Mouse (Mus musculus) kidney, embryonic 14.5 days (tissue): ENCODE results near the gene Nup188. TPM values are rescaled to one million over a fixed set of nuclear protein-coding genes. Genes with fewer than 3 reads are reported as not detected.
A peak's percentile ranks its signal among the peaks of the same experiment; 100 is the strongest.

Source experiments
- ATAC-seq: fragments of 200-750 bp; cut with Nextera tagmentation; 2 replicates; pipeline ENCODE4 v1.8.0; 2017; ENCODE audit warnings: moderate number of reproducible peaks, mild to moderate bottlenecking, moderate TSS enrichment, moderate library complexity; ENCODE audit not compliant: low FRiP score, low TSS enrichment
- H3K27ac ChIP-seq: fragments of 300-500 bp; sonication (generic); 2 replicates; pipeline ENCODE4 v1.5.1; 2014; ENCODE audit warnings: low read depth, mild to moderate bottlenecking, low read length, moderate library complexity, mixed read lengths
- H3K27me3 ChIP-seq: fragments of 300-500 bp; sonication (generic); 2 replicates; pipeline ENCODE4 v1.6.1; 2014; ENCODE audit warnings: mild to moderate bottlenecking, low read length; ENCODE audit not compliant: control insufficient read depth, insufficient read depth
- H3K36me3 ChIP-seq: fragments of 300-500 bp; sonication (generic); 2 replicates; pipeline ENCODE4 v1.6.1; 2014; ENCODE audit warnings: low read length, mixed read lengths; ENCODE audit not compliant: control insufficient read depth, insufficient read depth
- H3K4me1 ChIP-seq: fragments of 300-500 bp; sonication (generic); 2 replicates; pipeline ENCODE4 v1.6.1; 2014; ENCODE audit warnings: low read length, mixed read lengths; ENCODE audit not compliant: control insufficient read depth, insufficient read depth
- H3K4me2 ChIP-seq: fragments of 300-500 bp; sonication (generic); replicated peaks from 2 replicates; pipeline ENCODE4 v1.6.1; 2014; ENCODE audit warnings: low read depth, mild to moderate bottlenecking, low read length
- H3K4me3 ChIP-seq: fragments of 300-500 bp; sonication (generic); 2 replicates; pipeline ENCODE4 v1.5.1; 2014; ENCODE audit warnings: mild to moderate bottlenecking, low read length
- H3K9ac ChIP-seq: fragments of 300-500 bp; sonication (generic); 2 replicates; pipeline ENCODE4 v1.6.1; 2014; ENCODE audit warnings: low read depth, mild to moderate bottlenecking, low read length, moderate library complexity
- H3K9me3 ChIP-seq: fragments of 300-500 bp; sonication (generic); 2 replicates; pipeline ENCODE4 v1.6.1; 2016; ENCODE audit warnings: low read length; ENCODE audit not compliant: control insufficient read depth
- WGBS: fragments of 180-500 bp; shearing (Covaris S2); extraction: QIAGEN DNeasy Blood & Tissue Kit; methylation state at CpG from one replicate; pipeline ENCODE4 v1.1.7; 2014; 5-methylcytosine and 5-hydroxymethylcytosine counted together
- polyA plus RNA-seq: library from polyadenylated mRNA; unstranded; fragments of >200 nt; fragmentation: Nextera tagmentation; extraction: Ambion mirVana; gene quantifications from 2 replicates; pipeline ENCODE4 v1.2.1, GENCODE M21; 2014

Nup188 gene
- polyA plus RNA-seq, 1 experiment from 2014 or later, result 54.4 TPM

- Histone ChIP-seq H3K27me3 (no peaks in the 10 kb centered on the region), H3K9ac (no peak overlapping the region), H3K36me3 (peaks cover 71% of the 10 kb centered on the region), H3K4me2 (no peak overlapping the region), H3K9me3 (no peaks in the 10 kb centered on the region), H3K4me3 (no peak overlapping the region), H3K4me1 (no peaks in the 10 kb centered on the region), H3K27ac (no peak overlapping the region)
- 89% methylated on average over 6 of the region's 6 CpGs for WGBS
- ATAC-seq, result no peak
Measured at GRCm38 (mm10) chr2:30349196-30349595, 63.0 kb downstream of the Nup188 start.

GRCm38 (mm10) chr2:30351149-30351548 lies 65.0 kb downstream of the Nup188 start:
- ATAC-seq, result no peak

GRCm38 (mm10) chr2:30355861-30356260 lies 69.7 kb downstream of the Nup188 start:
- Histone ChIP-seq H3K4me3 (no peak overlapping the region), H3K9ac (no peak overlapping the region), H3K36me3 (peaks cover 16% of the 10 kb centered on the region), H3K4me1 (peaks cover 20% of the 10 kb centered on the region), H3K27ac (no peak overlapping the region), H3K4me2 (no peak overlapping the region), H3K9me3 (no peaks in the 10 kb centered on the region), H3K27me3 (no peaks in the 10 kb centered on the region)
- no peak for ATAC-seq
- 69% methylated on average over 4 of the region's 4 CpGs for WGBS

More at GRCm38 (mm10) chr2:30351149-30351548, 65.0 kb downstream of the Nup188 start:
- Histone ChIP-seq H3K27ac (no peak overlapping the region), H3K9ac (no peak overlapping the region), H3K4me3 (no peak overlapping the region), H3K4me2 (no peak overlapping the region), H3K4me1 (no peaks in the 10 kb centered on the region), H3K36me3 (peaks cover 55% of the 10 kb centered on the region), H3K9me3 (no peaks in the 10 kb centered on the region), H3K27me3 (no peaks in the 10 kb centered on the region)
- 86% methylated on average over 2 of the region's 2 CpGs for WGBS

GRCm38 (mm10) chr2:30356266-30356665 lies 70.1 kb downstream of the Nup188 start:
- no peak overlapping the region for H3K4me2 ChIP-seq
- peaks cover 20% of the 10 kb centered on the region for H3K4me1 ChIP-seq
- 57% methylated on average over 4 of the region's 4 CpGs for WGBS
- no peaks in the 10 kb centered on the region for H3K27me3 ChIP-seq
- H3K9ac ChIP-seq, result no peak overlapping the region
- no peak for ATAC-seq
- peaks cover 16% of the 10 kb centered on the region for H3K36me3 ChIP-seq
- no peaks in the 10 kb centered on the region for H3K9me3 ChIP-seq
- H3K4me3 ChIP-seq, result no peak overlapping the region
- no peak overlapping the region for H3K27ac ChIP-seq

GRCm38 (mm10) chr2:30356906-30357305 lies 70.7 kb downstream of the Nup188 start:
- H3K36me3 ChIP-seq, result peaks cover 16% of the 10 kb centered on the region
- no peak overlapping the region for H3K9ac ChIP-seq
- 70% methylated on average over 9 of the region's 9 CpGs for WGBS
- H3K9me3 ChIP-seq, result no peaks in the 10 kb centered on the region
- ATAC-seq, result no peak
- peaks cover 20% of the 10 kb centered on the region for H3K4me1 ChIP-seq
- H3K27me3 ChIP-seq, result no peaks in the 10 kb centered on the region
- no peak overlapping the region for H3K27ac ChIP-seq
- H3K4me2 ChIP-seq, result no peak overlapping the region
- H3K4me3 ChIP-seq, result no peak overlapping the region

GRCm38 (mm10) chr2:30357552-30358510 lies 71.6 kb downstream of the Nup188 start:
- ATAC-seq, result 0 out of 2 replicates have a peak, but pooled peaks have one; percentile 16
- peak overlapping the region; percentile 84 for H3K4me3 ChIP-seq
- peaks cover 14% of the 10 kb centered on the region for H3K36me3 ChIP-seq
- H3K9me3 ChIP-seq, result no peaks in the 10 kb centered on the region
- H3K27ac ChIP-seq, result peak overlapping the region; percentile 73; the same call in 1 of the 2 replicates
- 38% methylated on average over 8 of the region's 8 CpGs for WGBS
- H3K9ac ChIP-seq, result peak overlapping the region; percentile 80; the same call in 1 of the 2 replicates
- peaks cover 20% of the 10 kb centered on the region for H3K4me1 ChIP-seq
- no peaks in the 10 kb centered on the region for H3K27me3 ChIP-seq
- H3K4me2 ChIP-seq, result peak overlapping the region; percentile 90

- Histone ChIP-seq H3K27me3 (no peaks in the 10 kb centered on the region), H3K4me3 (peak within 1 kb of the TSS; percentile 84), H3K9me3 (no peaks in the 10 kb centered on the region), H3K9ac (peak within 1 kb of the TSS; percentile 80), H3K36me3 (peaks cover 4% of the 10 kb centered on the region), H3K4me2 (peak within 1 kb of the TSS; percentile 90), H3K27ac (peak within 1 kb of the TSS; percentile 73; the same call in 1 of the 2 replicates), H3K4me1 (peaks cover 20% of the 10 kb centered on the region)
- peak; percentile 78 for ATAC-seq
- 2% methylated on average over 59 of the region's 73 CpGs for WGBS
Measured at GRCm38 (mm10) chr2:30358533-30359531, 72.6 kb downstream of the Nup188 start, which contains the start of gene Sh3glb2. Gene Sh3glb2, minus strand, starts transcription at chr2:30359337.

- WGBS, result 61% methylated on average over 10 of the region's 10 CpGs
- Histone ChIP-seq H3K27me3 (no peaks in the 10 kb centered on the region), H3K4me1 (peaks cover 30% of the 10 kb centered on the region), H3K27ac (no peak overlapping the region), H3K4me2 (no peak overlapping the region), H3K9ac (no peak overlapping the region), H3K36me3 (no peaks in the 10 kb centered on the region), H3K4me3 (no peak overlapping the region), H3K9me3 (no peaks in the 10 kb centered on the region)
- ATAC-seq, result no peak
Measured at GRCm38 (mm10) chr2:30360626-30361025, 74.4 kb downstream of the Nup188 start.
